Mouse (Mus musculus) ZHBTc4 (cell line): ENCODE data around the gene Smarcc1.
A peak's percentile ranks its signal among the peaks of the same experiment; 100 is the strongest.

Experiments used
- DNase-seq: peaks from one replicate; pipeline ENCODE4 v3.0.0-alpha.2; 2011; ENCODE audit warnings: low read depth, low spot score

Smarcc1 gene

GRCm38 (mm10) chr9:110230395-110231071 is 113.0 kb downstream of the Smarcc1 start:
- peak; percentile 60 for DNase-seq

GRCm38 (mm10) chr9:110234962-110235361 is 117.5 kb downstream of the Smarcc1 start:
- no peak for DNase-seq

- DNase-seq, result no peak
Observed at GRCm38 (mm10) chr9:110243221-110243833, 125.8 kb downstream of the Smarcc1 start, which contains the start of gene Cspg5. TSS of gene Cspg5 (plus strand) at chr9:110243783.

- DNase-seq, result peak; percentile 43
Observed at GRCm38 (mm10) chr9:110244567-110244888, 127.0 kb downstream of the Smarcc1 start.

GRCm38 (mm10) chr9:110244889-110245589 is 127.5 kb downstream of the Smarcc1 start:
- peak; percentile 66 for DNase-seq

GRCm38 (mm10) chr9:110245590-110246320 is 128.2 kb downstream of the Smarcc1 start:
- peak; percentile 78 for DNase-seq

- no peak for DNase-seq
Observed at GRCm38 (mm10) chr9:110246321-110246640, 128.8 kb downstream of the Smarcc1 start.

GRCm38 (mm10) chr9:110247049-110247448 is 129.5 kb downstream of the Smarcc1 start:
- DNase-seq, result no peak

GRCm38 (mm10) chr9:110248861-110249260 is 131.4 kb downstream of the Smarcc1 start:
- peak; percentile 86 for DNase-seq

- DNase-seq, result peak; percentile 89
Observed at GRCm38 (mm10) chr9:110249823-110250543, 132.5 kb downstream of the Smarcc1 start.

- DNase-seq, result no peak
Observed at GRCm38 (mm10) chr9:110250776-110251175, 133.3 kb downstream of the Smarcc1 start.

- no peak for DNase-seq
Observed at GRCm38 (mm10) chr9:110255407-110256019, 138.0 kb downstream of the Smarcc1 start.

- DNase-seq, result no peak
Observed at GRCm38 (mm10) chr9:110258646-110259045, 141.1 kb downstream of the Smarcc1 start.

GRCm38 (mm10) chr9:110259118-110259517 is 141.6 kb downstream of the Smarcc1 start:
- DNase-seq, result no peak

- DNase-seq, result no peak
Observed at GRCm38 (mm10) chr9:110263181-110263580, 145.7 kb downstream of the Smarcc1 start.

- DNase-seq, result no peak
Observed at GRCm38 (mm10) chr9:110264991-110265390, 147.5 kb downstream of the Smarcc1 start.

GRCm38 (mm10) chr9:110268416-110268815 is 150.9 kb downstream of the Smarcc1 start:
- DNase-seq, result no peak

GRCm38 (mm10) chr9:110272330-110272729 is 154.8 kb downstream of the Smarcc1 start:
- no peak for DNase-seq

GRCm38 (mm10) chr9:110273507-110273906 is 156.0 kb downstream of the Smarcc1 start:
- DNase-seq, result no peak

- peak; percentile 93 for DNase-seq
Observed at GRCm38 (mm10) chr9:110275882-110276281, 158.4 kb downstream of the Smarcc1 start.

- no peak for DNase-seq
Observed at GRCm38 (mm10) chr9:110277431-110277881, 159.9 kb downstream of the Smarcc1 start.
